Mouse (Mus musculus) hindbrain, embryonic 14.5 days (tissue): ENCODE measurements at regions not wholly inside any gene's neighbourhood (a gene's known extent, or its start where the extent isn't known, plus 50 kb on each side); places are given as distances from the start of the nearest gene placed in this dataset.

Experiments
- ATAC-seq: fragments of 200-750 bp; cut with Nextera tagmentation; 2 replicates; pipeline ENCODE4 v1.8.0; 2017; ENCODE audit warnings: moderate number of reproducible peaks, mild to moderate bottlenecking, moderate TSS enrichment, moderate library complexity; ENCODE audit not compliant: low FRiP score
- DNase-seq: peaks from one replicate; pipeline ENCODE4 v3.0.0-alpha.2; 2015; ENCODE audit warnings: low spot score
- H3K27ac ChIP-seq: fragments of 300-500 bp; sonication (generic); 2 replicates; pipeline ENCODE4 v1.5.1; 2014; ENCODE audit warnings: mild to moderate bottlenecking, moderate library complexity
- H3K27me3 ChIP-seq: fragments of 300-500 bp; sonication (generic); 2 replicates; pipeline ENCODE4 v1.6.1; 2014; ENCODE audit warnings: mild to moderate bottlenecking, low read length, mixed read lengths; ENCODE audit not compliant: control insufficient read depth, insufficient read depth
- H3K36me3 ChIP-seq: fragments of 300-500 bp; sonication (generic); replicated peaks from 2 replicates; pipeline ENCODE4 v1.6.1; 2014; ENCODE audit not compliant: control insufficient read depth, insufficient read depth
- H3K4me1 ChIP-seq: fragments of 300-500 bp; sonication (generic); replicated peaks from 2 replicates; pipeline ENCODE4 v1.6.1; 2014; ENCODE audit warnings: antibody characterized with exemption, low read length, mixed read lengths; ENCODE audit not compliant: control insufficient read depth, insufficient read depth
- H3K4me2 ChIP-seq: fragments of 300-500 bp; sonication (generic); replicated peaks from 2 replicates; pipeline ENCODE4 v1.6.1; 2014; ENCODE audit warnings: mild to moderate bottlenecking, moderate library complexity
- H3K4me3 ChIP-seq: fragments of 300-500 bp; sonication (generic); replicated peaks from 2 replicates; pipeline ENCODE4 v1.5.1; 2014; ENCODE audit warnings: mild to moderate bottlenecking, low read length
- H3K9ac ChIP-seq: fragments of 300-500 bp; sonication (generic); 2 replicates; pipeline ENCODE4 v1.6.1; 2014
- H3K9me3 ChIP-seq: fragments of 300-500 bp; sonication (generic); 2 replicates; pipeline ENCODE4 v1.6.1; 2016; ENCODE audit warnings: low read length; ENCODE audit not compliant: control insufficient read depth
- WGBS: fragments of 180-500 bp; shearing (Covaris S2); extraction: QIAGEN DNeasy Blood & Tissue Kit; methylation state at CpG from one replicate; pipeline ENCODE4 v1.1.7; 2014; 5-methylcytosine and 5-hydroxymethylcytosine counted together

DNA sequence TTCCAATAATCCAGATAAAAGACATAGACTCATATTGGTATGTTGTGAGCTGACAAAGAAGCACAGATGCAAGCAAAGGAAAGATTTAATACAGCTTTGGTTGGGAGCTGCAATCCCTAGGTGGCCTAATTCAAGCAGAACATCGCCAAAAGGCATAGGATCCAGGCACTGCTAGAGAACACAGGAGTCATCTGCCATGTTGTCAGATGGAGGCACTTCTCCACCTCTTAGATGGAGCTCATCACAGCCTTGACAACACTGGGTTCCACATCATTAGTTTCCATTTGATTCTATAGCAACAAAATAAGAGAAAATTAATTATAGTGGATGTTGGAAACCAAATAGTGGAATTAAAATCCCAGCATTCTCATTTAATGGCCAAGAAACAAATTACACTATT, 1051.2 kb downstream of the Nxph1 start:
- Histone ChIP-seq H3K4me2 (no peak overlapping the region), H3K27ac (no peak overlapping the region), H3K4me3 (no peak overlapping the region), H3K4me1 (no peaks in the 10 kb centered on the region), H3K36me3 (no peaks in the 10 kb centered on the region), H3K9me3 (no peaks in the 10 kb centered on the region), H3K9ac (no peak overlapping the region), H3K27me3 (no peaks in the 10 kb centered on the region)
- ATAC-seq (peak; percentile 72; the same call in 1 of the 2 replicates), DNase-seq (no peak)
- WGBS = 71% methylated on average over 1 of the region's 1 CpGs
